Mouse (Mus musculus): Measurements from ENCODE around the gene Brd7.

Gene Brd7

GRCm38 (mm10) chr8:88284738-88285137 is 77.3 kb downstream of the Brd7 start:
- no peak for DNase-seq (ENCODE audit: low read depth, low spot score)

GRCm38 (mm10) chr8:88283243-88284115 is 78.5 kb downstream of the Brd7 start:
- no peak for DNase-seq (ENCODE audit: low read depth, low spot score)

GRCm38 (mm10) chr8:88282684-88283083 is 79.3 kb downstream of the Brd7 start:
- DNase-seq (ENCODE audit: low read depth, low spot score): no peak

All from c-Kit-negative CD71-positive TER-119-positive erythroid progenitor cells, embryonic 14.5 days (primary cell).